23 mouse cellular contexts compared by ENCODE assay signal in the genomic region with DNA sequence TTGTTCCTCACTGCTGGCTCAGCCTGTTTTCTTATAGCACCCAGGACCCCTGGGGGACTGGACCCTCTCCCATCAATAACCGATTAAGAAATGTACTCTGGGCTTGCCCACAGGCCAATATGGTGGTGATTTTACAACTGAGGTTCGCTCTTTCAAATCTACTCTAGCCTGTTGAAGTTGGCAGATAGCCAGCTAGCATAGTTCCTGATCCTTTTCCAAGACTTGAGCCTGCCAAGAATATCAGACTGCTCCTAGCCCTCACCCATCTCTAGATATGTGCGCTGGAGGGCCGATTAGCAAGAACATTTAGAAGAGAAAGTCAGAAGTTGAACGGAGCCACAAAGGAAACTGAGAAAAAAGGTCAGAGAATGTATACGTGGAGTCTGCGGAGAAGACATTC. TPM values are rescaled to one million over a fixed set of nuclear protein-coding genes. Genes with fewer than 3 reads are reported as not detected.
A peak's percentile ranks its signal among the peaks of the same experiment; 100 is the strongest.
DNase-seq lines count a peak whose midpoint lies in the region; ATAC-seq and TF ChIP-seq lines count a peak whose summit lies in the region.
"Had no signal": no experiment of that assay in that cellular context is flagged by ENCODE, and none has a peak within 500 bp of the region (broad histone marks: within the 10 kb centered on the region; RNA-seq: fewer than 3 reads in every experiment).

No protein-coding gene starts in this region.

- TF ChIP-seq CTCF in lung, embryonic 14.5 days (IDR thresholded peaks at IDR 0.05; ENCODE audit: low read depth): no peak

- no peaks in the 10 kb centered on the region for H3K27me3 ChIP-seq in lung, embryonic 14.5 days (ENCODE audit: insufficient read depth, low read length)
- H3K27me3 ChIP-seq: embryonic facial prominence, embryonic 15.5 days; limb, embryonic 15.5 days; lung, embryonic 15.5 days had no signal

- H3K36me3 ChIP-seq in lung, embryonic 14.5 days (ENCODE audit: insufficient read depth): no peaks in the 10 kb centered on the region
- H3K36me3 ChIP-seq: embryonic facial prominence, embryonic 15.5 days; heart, embryonic 10.5 days; limb, embryonic 15.5 days; lung, embryonic 15.5 days had no signal

- 77% methylated on average over 7 of the region's 7 CpGs for WGBS in lung, embryonic 14.5 days

- peak; percentile 41 for DNase-seq in heart, adult 11 months
- DNase-seq in heart, postnatal 36 days: no peak
- DNase-seq in lung, embryonic 14.5 days: peak; percentile 59
- DNase-seq in lung, adult 18-20 months: no peak
- DNase-seq in cerebellum, adult 11-12 months: peak; percentile 34
- peak; percentile 71 for DNase-seq in kidney, adult 9 months
- DNase-seq in right cerebral cortex, postnatal 4 days: no peak
- DNase-seq: B cell, adult 2 months; retina, postnatal 1 day had no signal

- no peaks in the 10 kb centered on the region for H3K9me3 ChIP-seq in lung, embryonic 14.5 days (ENCODE audit: low read depth, low read length)
- H3K9me3 ChIP-seq: limb, embryonic 15.5 days; lung, embryonic 15.5 days had no signal

- no peak overlapping the region for H3K4me2 ChIP-seq in lung, embryonic 14.5 days
- H3K4me2 ChIP-seq: embryonic facial prominence, embryonic 15.5 days; limb, embryonic 15.5 days; lung, embryonic 15.5 days had no signal

- H3K9ac ChIP-seq in lung, embryonic 14.5 days: no peak overlapping the region
- H3K9ac ChIP-seq: embryonic facial prominence, embryonic 15.5 days; limb, embryonic 15.5 days; lung, embryonic 15.5 days had no signal

- no peaks in the 10 kb centered on the region for H3K4me1 ChIP-seq in lung, embryonic 14.5 days (ENCODE audit: insufficient read depth)
- H3K4me1 ChIP-seq: embryonic facial prominence, embryonic 15.5 days; heart, embryonic 10.5 days; limb, embryonic 15.5 days; lung, embryonic 15.5 days had no signal

- no peak overlapping the region for H3K27ac ChIP-seq in lung, embryonic 14.5 days (ENCODE audit: low read depth)
- H3K27ac ChIP-seq: embryonic facial prominence, embryonic 15.5 days; heart, embryonic 10.5 days; layer of hippocampus, adult 2 months; limb, embryonic 15.5 days; lung, embryonic 15.5 days had no signal

- intact Hi-C loops in heart, postnatal 36 days (cut with DNase I): no loop called here

- H3K4me3 ChIP-seq in lung, embryonic 14.5 days (ENCODE audit: low read depth, low read length): no peak overlapping the region
- H3K4me3 ChIP-seq: embryonic facial prominence, embryonic 15.5 days; heart, embryonic 10.5 days; layer of hippocampus, adult 2 months; limb, embryonic 15.5 days; lung, embryonic 15.5 days had no signal

- no peak; the same call in 1 of the 2 replicates for ATAC-seq in lung, embryonic 14.5 days (ENCODE audit: insufficient read depth)
- no peak for ATAC-seq in erythroid progenitor cell, adult 5-6 weeks (replicated peaks; ENCODE audit: low FRiP score, poor library complexity, severe bottlenecking)
- ATAC-seq: forebrain, embryonic 16.5 days had no signal

RNA-seq across cellular contexts. Expression of a gene that starts 8.9 kb away (rescaled TPM):
- not detected for total RNA-seq in heart, postnatal 36 days (2021)
- polyA plus RNA-seq in lung, embryonic 14.5 days (2014; fragmentation: Nextera tagmentation; extraction: Ambion mirVana): not detected in 2 replicates
- not detected in 2 replicates for total RNA-seq in erythroid progenitor cell, adult 5-6 weeks (2015; ENCODE audit: low replicate concordance)
- total RNA-seq in erythroid progenitor cell, adult 5-6 weeks (2017; ENCODE audit: low replicate concordance): not detected in 2 replicates
- total RNA-seq: common myeloid progenitor, adult 5-6 weeks; gastrocnemius, adult 18-20 months; layer of hippocampus, adult 2 months had no signal
- polyA plus RNA-seq: embryonic facial prominence, embryonic 15.5 days; forebrain, embryonic 16.5 days; heart, embryonic 10.5 days; hindbrain, embryonic 11.5 days; intestine, embryonic 14.5 days; limb, embryonic 15.5 days; lung, embryonic 15.5 days; neural tube, embryonic 14.5 days; small intestine, adult 2 months had no signal

RNA-seq across cellular contexts. Expression of a gene that starts 44.3 kb away (rescaled TPM):
- not detected for total RNA-seq in heart, postnatal 36 days (2021)
- not detected in 2 replicates for polyA plus RNA-seq in lung, embryonic 14.5 days (2014; fragmentation: Nextera tagmentation; extraction: Ambion mirVana)
- total RNA-seq in erythroid progenitor cell, adult 5-6 weeks (2015; ENCODE audit: low replicate concordance): not detected in 2 replicates
- not detected in 2 replicates for total RNA-seq in erythroid progenitor cell, adult 5-6 weeks (2017; ENCODE audit: low replicate concordance)
- total RNA-seq: common myeloid progenitor, adult 5-6 weeks; gastrocnemius, adult 18-20 months; layer of hippocampus, adult 2 months; left cerebral cortex, postnatal 10 days had no signal
- polyA plus RNA-seq: embryonic facial prominence, embryonic 15.5 days; forebrain, embryonic 16.5 days; heart, embryonic 10.5 days; hindbrain, embryonic 11.5 days; intestine, embryonic 14.5 days; limb, embryonic 15.5 days; lung, embryonic 15.5 days; neural tube, embryonic 14.5 days; small intestine, adult 2 months had no signal

Comparison
In these comparisons a context has a peak if more than half of its experiments do, and no peak if none do; other contexts are left out.
1. DNase-seq: peak in heart, adult 11 months (single experiment), lung, embryonic 14.5 days (single experiment), cerebellum, adult 11-12 months (single experiment) and kidney, adult 9 months (single experiment); none in heart, postnatal 36 days (0 of 2), lung, adult 18-20 months (0 of 2) and right cerebral cortex, postnatal 4 days (single experiment).